Mouse (Mus musculus) monocyte, adult 2 months (primary cell): ENCODE measurements at regions not wholly inside any gene's neighbourhood (a gene's known extent, or its start where the extent isn't known, plus 50 kb on each side); places are given as distances from the start of the nearest gene placed in this dataset.
A peak's percentile ranks its signal among the peaks of the same experiment; 100 is the strongest.

Source experiments
- DNase-seq, 2 experiments: peaks; one replicate each; pipeline ENCODE4 v3.0.0; 2022; ENCODE audit warnings: low spot score in 2 of 2, low read depth in 1 of 2

DNA sequence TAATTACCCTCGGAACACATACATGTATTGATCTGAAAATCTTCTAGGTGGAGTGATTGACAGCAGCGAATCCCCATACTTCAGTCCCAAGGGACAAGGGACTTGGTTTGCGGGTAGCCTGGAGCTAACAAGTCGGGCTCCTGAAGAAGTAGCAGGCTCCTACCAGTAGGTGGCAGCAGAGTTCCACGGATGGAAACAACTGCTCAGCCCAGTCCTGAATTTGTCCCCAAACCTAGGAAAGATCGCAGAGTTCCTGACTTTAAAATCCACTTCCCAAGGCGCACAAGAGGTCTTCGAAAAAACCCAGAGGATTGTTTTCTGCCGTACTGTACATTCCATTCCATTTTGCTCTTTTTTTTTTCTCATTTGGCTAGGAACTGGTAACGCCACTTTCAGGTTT, 169.4 kb downstream of the Arrdc4 start:
- DNase-seq, result peak; percentile 5 to 41

DNA sequence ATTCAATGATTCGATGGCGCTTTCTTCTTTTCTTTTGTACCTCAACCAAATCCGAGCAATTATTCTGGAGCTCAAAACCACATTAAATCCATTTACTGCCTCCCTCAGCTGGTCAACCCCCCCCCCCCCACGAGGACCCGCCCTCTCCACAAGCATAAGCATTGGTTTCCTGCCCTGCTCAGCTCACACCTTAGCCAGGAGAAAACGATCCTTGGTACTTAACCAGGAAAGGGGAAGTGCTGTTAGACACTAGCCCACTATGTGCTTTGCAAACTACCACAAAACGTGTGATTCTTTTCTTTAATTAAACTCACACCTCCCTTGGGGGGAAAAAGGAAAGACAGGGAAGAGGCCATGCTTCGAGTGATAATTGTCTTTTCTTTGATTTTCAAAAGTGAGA, 169.8 kb downstream of the Arrdc4 start:
- no peak for DNase-seq

DNA sequence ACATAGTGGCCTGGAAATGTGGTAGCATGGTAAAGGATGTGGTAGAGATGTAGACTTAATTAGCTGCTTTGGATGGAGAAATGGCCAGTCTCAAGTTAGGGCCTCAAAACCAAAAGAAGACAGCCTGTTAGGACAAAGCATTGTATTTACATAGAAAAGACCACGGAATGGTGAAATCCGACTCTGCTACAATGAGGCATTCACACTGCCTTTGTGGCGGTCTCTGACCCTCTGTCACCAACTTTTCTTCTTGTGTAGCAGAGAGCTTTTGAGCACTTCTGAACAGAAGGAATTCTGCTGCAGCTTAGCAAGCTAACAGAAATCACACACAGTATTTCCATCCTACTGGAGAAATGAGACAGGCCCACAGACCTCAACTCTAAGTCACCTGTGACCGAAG, 177.7 kb downstream of the Arrdc4 start:
- no peak for DNase-seq

DNA sequence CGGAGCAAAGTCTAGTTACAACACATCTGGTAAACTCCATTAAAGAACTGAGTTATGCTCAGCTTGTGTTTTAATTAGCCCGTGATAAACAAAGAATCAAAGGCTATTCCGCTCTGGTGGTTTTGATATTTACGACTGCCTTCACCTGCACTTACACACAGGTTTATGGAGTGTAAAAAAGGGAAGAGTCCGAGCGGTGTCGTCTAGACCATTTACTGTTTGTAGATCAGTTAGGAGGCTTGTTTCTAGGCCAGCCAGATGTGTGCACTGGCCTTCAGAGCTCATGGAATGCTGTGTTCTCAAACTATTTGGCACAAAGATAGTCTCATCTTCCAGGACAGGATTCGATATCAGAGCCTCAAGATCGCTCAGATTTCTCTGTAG, 180.9 kb downstream of the Arrdc4 start:
- no peak for DNase-seq

DNA sequence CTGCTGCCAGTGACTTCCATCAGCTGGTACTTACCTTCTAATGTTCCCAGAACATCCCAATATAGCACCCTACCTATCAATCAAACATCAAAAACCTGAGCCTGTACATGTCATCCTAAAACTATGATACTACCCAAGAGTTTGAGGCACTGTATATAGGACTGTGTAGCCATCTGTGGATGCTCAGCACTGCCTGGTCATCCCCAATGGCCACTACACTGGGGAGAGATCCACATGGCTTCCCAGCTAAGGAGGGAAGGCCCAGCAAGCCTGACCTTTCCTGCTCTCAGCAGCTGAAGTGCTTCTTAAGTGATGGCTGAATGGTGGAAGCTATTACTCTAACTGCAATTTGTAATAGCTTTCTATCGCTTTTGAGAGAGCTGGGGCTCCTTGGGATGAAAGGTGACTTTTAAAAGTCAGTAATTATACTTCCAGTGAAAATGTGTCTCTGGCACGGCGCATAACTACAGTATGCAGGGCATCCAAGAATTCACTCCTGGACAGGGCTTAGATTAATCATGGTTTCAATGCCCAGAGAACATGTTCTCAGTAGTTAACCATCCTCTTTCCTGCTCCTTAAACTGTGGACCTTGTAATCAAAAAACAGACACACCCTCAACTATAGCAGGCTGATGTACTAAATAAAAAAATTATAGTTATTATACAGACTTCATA, 181.5 kb downstream of the Arrdc4 start:
- no peak for DNase-seq

DNA sequence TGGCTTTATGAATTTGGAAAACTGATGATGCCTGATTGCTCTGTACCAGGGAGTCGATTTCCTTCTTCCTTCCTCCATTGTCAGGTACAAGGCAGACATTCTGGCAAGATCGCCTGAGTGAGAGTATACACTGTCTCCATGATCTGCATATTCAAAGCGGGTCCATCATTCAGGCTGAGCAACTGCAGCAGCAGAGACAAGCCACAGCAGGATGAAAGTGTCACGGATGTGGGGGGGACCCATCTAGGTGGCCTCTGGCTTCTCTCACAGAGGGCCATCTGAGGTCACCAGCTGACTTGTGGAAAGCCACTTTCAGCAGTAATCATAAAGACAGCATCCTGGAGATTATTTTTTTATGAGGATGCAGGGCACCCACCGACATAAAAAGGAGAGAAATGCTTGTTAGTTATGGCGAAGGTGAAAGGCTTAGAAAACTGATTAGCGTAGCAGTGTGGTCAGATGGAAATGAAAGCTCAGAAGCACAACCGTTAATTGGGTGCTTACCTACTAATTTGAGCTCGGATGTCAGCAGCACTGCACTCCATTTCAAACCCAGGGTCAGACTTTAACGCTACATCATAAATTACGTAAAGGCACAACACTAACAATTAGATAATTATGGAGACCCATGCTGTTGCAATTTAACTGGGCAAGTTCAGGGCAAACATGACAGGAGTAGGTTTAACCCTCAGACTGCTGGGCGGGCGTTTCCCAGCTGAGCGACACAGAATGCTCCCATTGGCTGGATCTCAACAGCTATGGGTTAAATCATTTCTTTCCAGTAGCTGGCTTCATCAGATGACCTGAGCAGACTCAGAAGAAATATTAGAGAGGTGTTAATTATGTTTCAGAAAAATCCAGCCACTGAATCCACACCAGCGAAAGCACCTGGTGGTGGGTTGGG, 189.3 kb downstream of the Arrdc4 start:
- DNase-seq, result no peak

DNA sequence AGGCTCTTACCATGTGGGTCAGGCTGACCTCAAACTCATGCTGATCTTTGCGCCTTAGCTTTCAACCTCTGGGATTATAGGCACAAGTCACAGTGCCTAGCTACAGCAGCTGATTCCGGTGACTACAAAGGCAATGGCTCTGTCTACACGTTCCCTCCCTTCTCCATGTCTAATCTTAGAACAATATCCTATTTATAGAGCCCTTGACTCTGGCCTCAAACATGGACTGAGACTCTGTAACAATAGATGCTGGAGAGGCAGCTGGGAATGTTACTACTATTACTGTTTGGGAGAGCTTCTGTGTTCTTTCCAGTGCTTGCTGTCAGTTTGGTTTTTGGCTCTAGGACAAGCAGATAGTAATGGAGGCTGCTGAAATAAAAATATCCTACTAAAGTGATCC, 198.7 kb downstream of the Arrdc4 start:
- no peak for DNase-seq

DNA sequence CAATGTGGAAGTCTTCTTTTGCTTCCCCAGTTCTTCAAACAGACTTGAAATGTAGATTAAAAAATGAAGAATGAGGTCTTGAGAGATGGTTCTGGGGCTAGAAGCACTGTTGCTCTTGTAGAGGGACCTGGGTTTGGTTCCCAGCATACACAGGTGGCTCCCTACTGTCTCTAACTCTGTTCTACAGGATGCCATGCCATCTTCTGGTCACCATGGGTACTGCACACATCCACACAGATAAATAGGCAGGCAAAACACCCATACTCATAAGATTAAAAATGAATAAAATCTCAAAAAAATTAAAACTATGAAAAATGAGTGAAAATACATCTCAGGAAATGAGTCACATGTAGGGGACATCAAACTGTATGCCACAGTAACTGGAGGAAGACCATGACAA, 200.9 kb downstream of the Arrdc4 start:
- no peak for DNase-seq

DNA sequence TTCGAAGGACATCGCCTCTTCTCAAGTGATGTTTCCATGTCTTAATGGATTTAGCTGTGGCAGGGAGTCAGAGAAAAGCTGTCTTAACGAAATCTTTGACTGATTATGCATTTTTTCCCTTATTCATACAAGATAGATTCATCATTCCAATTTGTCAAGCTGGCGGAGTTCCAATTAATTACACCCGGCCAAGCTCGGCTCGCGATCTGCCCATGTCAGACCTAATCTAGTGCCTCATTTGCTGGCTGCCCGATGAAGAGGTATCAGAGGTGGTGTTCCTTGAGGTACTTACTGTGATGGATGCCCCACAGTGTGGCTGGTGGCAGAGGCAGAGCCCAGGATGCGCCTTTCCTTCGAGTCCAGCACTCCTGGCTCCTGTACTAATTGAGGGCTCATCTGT, 204.9 kb downstream of the Arrdc4 start:
- no peak for DNase-seq

DNA sequence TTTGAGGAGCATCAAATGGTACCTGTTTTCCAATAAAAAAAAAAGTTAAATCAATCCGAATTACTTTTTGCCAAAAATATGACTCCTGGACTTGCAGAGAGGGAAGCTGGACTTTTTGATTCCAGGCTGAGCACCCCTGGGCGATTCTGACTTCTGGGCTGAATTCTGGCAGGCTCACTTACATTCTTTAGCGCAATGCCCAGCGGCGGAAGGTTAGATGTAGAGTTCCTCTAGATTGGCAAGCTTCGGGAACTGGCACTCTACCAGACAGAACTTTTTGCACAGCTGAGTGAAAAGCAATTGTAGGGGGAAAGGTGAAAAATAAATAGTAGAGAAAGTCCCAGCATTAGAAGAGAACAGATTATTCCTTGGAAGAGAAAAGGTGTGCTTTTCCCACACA, 235.5 kb downstream of the Fam169b start:
- DNase-seq, result no peak

DNA sequence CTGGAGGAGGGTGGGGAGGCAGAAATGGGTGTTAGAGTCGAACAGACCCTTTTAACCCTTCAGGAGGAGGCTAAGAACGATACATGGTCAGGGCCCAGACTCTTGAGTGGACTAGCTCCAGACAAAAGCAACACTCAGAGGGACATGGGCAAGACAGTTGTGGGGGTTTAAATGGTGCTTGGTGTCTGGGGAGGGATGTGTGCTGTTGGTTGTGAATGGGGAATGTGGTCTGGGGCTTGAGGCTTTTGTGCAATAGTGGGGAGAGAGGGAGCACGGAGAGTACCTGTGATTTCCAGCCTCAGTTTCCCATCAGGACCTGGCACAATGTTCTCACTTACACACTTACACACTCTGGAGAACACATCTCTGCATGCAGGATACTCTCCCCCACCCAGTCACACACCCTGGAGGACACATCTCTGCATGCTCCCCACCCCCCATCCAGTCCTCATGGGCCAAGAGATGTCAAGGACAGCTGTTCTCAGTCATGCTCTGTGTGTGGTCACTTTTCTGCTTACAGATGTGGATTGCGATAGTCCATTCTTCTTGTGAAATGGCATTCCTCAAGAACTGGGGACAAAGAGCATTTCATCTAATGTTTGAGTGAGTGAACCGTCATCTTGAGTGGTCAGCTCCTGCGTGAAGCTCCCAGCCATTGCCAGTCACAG, 217.6 kb downstream of the Fam169b start:
- no peak for DNase-seq

DNA sequence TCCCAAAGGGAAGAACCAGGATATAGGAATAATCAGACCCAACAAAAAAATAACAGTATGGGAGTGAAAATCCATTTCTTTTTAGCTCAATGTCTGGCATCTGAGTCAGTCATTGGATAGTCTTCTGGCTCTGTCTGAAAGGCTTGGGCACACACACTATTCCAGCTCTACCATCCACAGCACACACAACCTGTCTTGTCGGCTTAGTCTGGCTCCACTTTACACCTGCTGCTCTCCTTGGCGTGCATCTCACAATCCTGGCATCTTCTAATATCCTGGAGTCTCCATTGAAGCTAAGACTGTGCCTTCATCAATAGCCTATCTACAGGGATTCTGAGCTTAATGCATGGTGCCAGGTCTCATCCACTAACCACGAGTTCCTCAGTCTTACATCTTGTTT, 213.0 kb downstream of the Fam169b start:
- no peak for DNase-seq

DNA sequence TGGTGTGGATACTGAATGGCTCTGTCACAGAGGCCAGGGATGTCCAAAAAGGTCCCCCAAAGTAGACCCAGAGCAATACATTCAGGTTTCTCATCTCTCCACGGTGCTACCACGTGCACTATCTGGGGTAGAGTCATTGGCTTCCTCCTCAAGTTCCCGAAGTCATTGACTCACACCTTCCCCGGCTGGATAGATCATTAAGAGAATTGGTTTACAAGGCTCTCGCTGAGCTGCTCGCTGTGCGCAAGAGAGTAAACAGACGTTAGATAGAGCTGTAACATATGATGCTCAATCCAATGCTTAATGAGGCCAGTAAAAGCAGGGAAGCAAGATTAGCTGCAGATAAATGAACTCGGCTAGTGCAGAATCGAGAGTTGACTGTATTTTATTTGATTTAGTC, 208.9 kb downstream of the Fam169b start:
- DNase-seq, result no peak

DNA sequence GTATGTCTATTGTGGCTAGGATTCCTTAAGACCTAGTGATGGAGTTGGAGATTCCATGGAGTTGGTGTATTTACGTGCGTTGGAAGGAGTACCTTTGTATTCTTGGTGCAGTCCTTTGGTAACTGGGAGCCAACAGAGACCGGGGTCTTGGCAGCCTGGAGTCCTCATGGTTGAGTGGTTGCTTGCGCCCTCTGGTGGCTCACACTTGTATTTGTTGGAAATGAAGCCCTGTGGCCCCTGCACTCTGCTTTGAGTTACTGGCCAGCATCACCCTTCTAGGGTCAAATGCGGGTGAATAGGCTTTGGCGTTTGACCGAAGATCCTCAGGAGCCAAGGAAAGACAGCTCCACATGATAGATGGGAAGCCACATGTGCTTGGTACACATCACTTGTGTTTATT, 207.1 kb downstream of the Fam169b start:
- DNase-seq, result no peak

DNA sequence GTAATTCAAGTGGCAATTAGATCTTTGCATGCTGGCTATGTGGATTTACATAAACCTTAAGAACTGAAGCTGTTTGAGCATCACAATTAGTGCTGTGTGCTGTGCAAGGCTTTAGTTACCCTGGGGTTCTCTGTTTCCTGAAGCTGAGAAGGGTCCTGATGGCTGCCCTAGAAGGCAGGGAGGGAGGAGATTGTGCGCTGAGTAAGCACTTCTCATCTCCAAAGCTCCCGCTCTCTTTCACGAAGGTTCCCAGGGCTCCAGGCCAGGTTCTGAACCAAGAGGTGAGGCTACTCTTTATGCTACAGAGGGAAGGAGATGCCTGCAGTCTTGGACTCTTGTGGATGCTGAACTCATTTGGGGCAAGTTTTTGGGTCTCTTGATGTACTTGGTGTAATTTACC, 206.7 kb downstream of the Fam169b start:
- no peak for DNase-seq

DNA sequence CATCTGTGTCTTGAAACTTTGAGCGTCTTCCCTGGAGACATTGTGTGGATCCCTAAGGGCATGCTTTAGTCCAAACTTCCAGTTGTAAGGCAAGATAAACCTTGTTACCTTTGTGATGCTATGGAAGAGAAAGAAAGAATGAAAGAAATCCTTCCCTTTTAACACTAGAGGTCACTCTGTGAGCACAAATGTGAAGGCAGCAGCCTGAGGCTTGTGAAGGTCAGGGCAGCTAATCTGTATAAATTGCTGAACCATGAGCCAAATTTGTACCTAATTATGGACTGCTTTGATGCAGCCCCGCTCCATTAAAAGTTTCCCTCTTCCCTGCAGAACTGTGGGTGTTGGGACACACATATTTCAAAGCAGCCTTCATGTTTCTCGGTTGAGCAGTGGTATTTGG, 204.4 kb downstream of the Fam169b start:
- DNase-seq, result no peak

DNA sequence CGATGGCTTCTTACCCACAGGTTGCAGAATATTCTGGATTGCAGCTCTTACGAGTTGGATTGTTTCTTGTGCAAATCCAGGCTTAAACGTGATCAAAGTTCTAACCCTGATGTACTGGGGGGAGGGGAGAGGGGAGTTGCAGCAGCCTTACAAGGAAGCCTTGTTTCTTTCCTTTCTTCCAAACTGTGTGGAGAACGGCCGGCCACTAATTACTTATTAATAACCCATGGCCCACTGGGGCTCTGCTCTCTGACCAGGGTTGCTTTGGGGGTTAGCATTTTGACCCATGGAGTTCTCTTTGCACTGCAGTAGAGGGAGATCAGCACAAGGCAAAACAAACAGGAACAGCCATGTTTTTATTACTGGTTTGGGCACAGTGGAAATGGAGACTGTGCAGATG, 199.2 kb downstream of the Fam169b start:
- DNase-seq, result no peak

DNA sequence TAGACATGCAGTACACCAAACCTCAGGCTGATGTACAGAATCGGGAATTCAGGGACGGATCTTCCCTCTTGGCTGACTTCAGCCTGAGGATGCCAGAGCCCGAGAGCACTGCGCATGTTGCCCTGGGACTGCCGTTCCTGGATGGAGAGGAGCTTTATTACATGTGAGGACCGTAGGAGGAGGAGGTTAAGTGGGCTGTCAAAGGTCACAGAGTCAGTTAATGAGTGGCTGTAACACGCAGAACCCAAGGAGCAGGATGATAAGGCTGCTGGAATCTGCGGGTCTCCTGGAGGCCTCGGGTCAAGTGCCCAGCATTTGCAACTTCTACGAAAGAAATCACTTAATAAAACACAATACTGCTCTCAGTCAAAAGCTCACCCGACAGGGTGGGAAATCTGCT, 197.3 kb downstream of the Fam169b start:
- DNase-seq, result no peak

DNA sequence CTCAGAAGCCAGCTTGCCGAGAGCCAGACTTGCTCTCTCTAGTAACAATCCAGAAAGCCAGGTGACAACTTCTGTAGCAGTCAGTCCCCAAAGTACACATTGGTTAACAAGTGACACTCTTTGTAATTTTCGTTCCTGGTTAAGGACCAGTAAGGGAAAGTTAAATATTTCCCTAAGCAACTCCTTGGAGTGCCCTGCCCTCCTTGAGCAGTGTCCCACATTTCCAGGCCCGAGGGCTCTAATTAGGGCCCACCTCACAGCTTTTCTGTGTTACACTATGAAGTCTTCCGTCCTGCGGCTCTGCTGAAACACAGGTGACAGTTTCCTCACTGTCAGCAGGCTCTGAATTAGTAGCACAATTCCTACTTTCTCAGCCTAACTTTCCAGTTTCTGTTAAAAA, 194.9 kb downstream of the Fam169b start:
- DNase-seq, result no peak

DNA sequence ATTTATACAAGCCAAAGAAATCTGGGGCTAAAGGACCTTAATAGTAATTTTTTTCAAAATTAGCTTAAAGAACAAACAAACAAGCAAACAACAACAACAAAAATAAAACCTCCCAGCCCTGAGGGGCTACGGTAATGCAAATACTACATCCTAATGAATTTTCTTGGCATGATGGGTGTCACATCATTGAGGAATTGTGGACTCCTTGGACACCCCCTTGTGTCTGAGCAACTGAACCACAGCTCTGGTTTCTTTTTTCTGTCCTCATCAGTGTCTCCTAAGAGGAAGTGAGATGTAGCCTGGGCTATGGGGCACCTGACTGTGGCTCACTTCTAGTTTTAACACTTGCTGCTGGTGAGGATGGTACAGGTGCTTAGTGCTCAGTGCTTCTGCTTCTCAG, 184.2 kb downstream of the Fam169b start:
- no peak for DNase-seq

DNA sequence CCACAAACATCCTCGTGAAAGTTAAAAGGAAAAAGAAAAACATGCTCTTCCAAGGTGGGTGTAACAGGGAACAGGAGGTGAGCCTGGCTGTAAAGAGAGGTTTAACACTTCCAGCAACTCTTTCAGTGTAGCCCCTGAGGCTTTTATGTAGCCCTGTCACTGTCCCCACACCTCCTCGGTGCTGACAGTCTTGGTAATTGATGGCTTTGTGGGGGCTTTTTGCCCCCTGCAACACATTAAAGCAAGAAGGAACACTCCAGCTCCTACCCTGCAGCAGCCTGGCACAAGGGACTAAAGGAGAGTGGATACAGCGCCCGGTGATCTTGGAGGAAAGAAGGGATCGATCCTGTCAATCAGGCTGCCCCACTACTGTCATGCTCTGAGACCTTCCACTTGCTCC, 181.8 kb downstream of the Fam169b start:
- DNase-seq, result no peak

DNA sequence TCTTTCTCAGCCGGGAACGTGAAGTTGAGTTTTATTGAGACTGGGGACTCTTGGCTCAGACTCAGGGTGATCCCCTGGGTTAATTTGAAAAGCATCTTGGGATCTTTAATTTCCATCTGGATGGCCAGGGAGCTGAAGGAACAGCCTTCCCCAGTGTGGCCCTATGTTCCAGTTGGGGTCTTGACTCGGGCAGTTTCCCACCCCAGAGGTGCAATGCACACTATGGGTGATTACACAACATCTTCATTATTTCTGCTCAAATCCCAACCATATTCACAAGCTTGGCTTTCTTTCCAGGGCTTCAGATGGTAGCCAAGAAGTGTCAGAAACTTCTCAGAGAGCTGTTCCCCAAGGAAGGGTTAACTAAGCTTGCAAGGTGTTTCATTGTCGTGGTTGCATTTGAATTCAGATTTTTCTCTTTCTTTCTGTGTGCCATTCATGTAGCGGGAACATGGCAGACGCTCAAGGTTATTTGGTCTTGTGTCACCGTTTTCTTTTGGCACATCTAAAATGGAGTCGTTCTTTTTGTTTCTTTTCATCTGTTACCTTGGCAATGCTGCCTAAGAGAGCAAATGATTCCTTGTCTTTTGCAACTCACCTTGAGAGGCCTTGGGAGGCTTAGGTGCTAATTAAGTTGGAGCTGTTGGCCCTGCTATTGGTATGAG, 179.5 kb downstream of the Fam169b start:
- no peak for DNase-seq
